Mouse (Mus musculus): Measurements from ENCODE around the gene Dennd1a. TPM values are rescaled to one million over a fixed set of nuclear protein-coding genes. Genes with fewer than 3 reads are reported as not detected.

Gene Dennd1a
- total RNA-seq, 2 experiments from 2014 or later, result 28.4 to 28.5 TPM

- no peak overlapping the region for H3K4me3 ChIP-seq
- H3K27ac ChIP-seq, result no peak overlapping the region
- no peak for TF ChIP-seq CTCF (IDR thresholded peaks at IDR 0.05)
- DNase-seq, result no peak
- intact Hi-C loops (cut with DNase I), result no loop called here
Measured at GRCm38 (mm10) chr2:37906261-37906660, 380.9 kb downstream of the Dennd1a start.

- no peak overlapping the region for H3K4me3 ChIP-seq
- no peak for DNase-seq
- no peak for TF ChIP-seq CTCF (IDR thresholded peaks at IDR 0.05)
- intact Hi-C loops (cut with DNase I), result no loop called here
- no peak overlapping the region for H3K27ac ChIP-seq
Measured at GRCm38 (mm10) chr2:37903286-37903685, 383.9 kb downstream of the Dennd1a start.

GRCm38 (mm10) chr2:37883214-37883613 is 404.0 kb downstream of the Dennd1a start:
- Histone ChIP-seq H3K4me3 (no peak overlapping the region), H3K27ac (no peak overlapping the region)
- TF ChIP-seq CTCF (IDR thresholded peaks at IDR 0.05), result no peak
- no peak for DNase-seq
- intact Hi-C loops (cut with DNase I), result no loop called here

- H3K27ac ChIP-seq, result no peak overlapping the region
- TF ChIP-seq CTCF (IDR thresholded peaks at IDR 0.05), result no peak
- no peak overlapping the region for H3K4me3 ChIP-seq
- no peak for DNase-seq
- intact Hi-C loops (cut with DNase I), result no loop called here
Measured at GRCm38 (mm10) chr2:37881262-37881913, 405.8 kb downstream of the Dennd1a start.

GRCm38 (mm10) chr2:37879697-37880096 is 407.5 kb downstream of the Dennd1a start:
- Histone ChIP-seq H3K27ac (no peak overlapping the region), H3K4me3 (no peak overlapping the region)
- intact Hi-C loops (cut with DNase I), result no loop called here
- no peak for TF ChIP-seq CTCF (IDR thresholded peaks at IDR 0.05)
- no peak for DNase-seq

- no peak for DNase-seq
- intact Hi-C loops (cut with DNase I), result no loop called here
- Histone ChIP-seq H3K27ac (no peak overlapping the region), H3K4me3 (no peak overlapping the region)
- no peak for TF ChIP-seq CTCF (IDR thresholded peaks at IDR 0.05)
Measured at GRCm38 (mm10) chr2:37872791-37873190, 414.4 kb downstream of the Dennd1a start.

- H3K27ac ChIP-seq, result no peak overlapping the region
- no peak overlapping the region for H3K4me3 ChIP-seq
- intact Hi-C loops (cut with DNase I), result no loop called here
- no peak for TF ChIP-seq CTCF (IDR thresholded peaks at IDR 0.05)
- no peak for DNase-seq
Measured at GRCm38 (mm10) chr2:37869628-37870027, 417.6 kb downstream of the Dennd1a start.

GRCm38 (mm10) chr2:37867387-37867786 is 419.8 kb downstream of the Dennd1a start:
- no peak overlapping the region for H3K27ac ChIP-seq
- H3K4me3 ChIP-seq, result no peak overlapping the region
- no peak for TF ChIP-seq CTCF (IDR thresholded peaks at IDR 0.05)
- DNase-seq, result no peak
- intact Hi-C loops (cut with DNase I), result no loop called here

- intact Hi-C loops (cut with DNase I), result no loop called here
- H3K4me3 ChIP-seq, result no peak overlapping the region
Measured at GRCm38 (mm10) chr2:37857472-37857871, 429.7 kb downstream of the Dennd1a start.

GRCm38 (mm10) chr2:37856955-37857354 is 430.2 kb downstream of the Dennd1a start:
- no peak for DNase-seq
- no peak overlapping the region for H3K27ac ChIP-seq
- no peak for TF ChIP-seq CTCF (IDR thresholded peaks at IDR 0.05)
- intact Hi-C loops (cut with DNase I), result no loop called here
- H3K4me3 ChIP-seq, result no peak overlapping the region

More at GRCm38 (mm10) chr2:37857472-37857871, 429.7 kb downstream of the Dennd1a start:
- TF ChIP-seq CTCF (IDR thresholded peaks at IDR 0.05), result no peak
- H3K27ac ChIP-seq, result no peak overlapping the region
- no peak for DNase-seq

GRCm38 (mm10) chr2:37855226-37855625 is 432.0 kb downstream of the Dennd1a start:
- no peak for TF ChIP-seq CTCF (IDR thresholded peaks at IDR 0.05)
- intact Hi-C loops (cut with DNase I), result no loop called here
- H3K4me3 ChIP-seq, result no peak overlapping the region
- DNase-seq, result no peak
- no peak overlapping the region for H3K27ac ChIP-seq

- intact Hi-C loops (cut with DNase I), result no loop called here
- TF ChIP-seq CTCF (IDR thresholded peaks at IDR 0.05), result no peak
- H3K4me3 ChIP-seq, result no peak overlapping the region
- no peak overlapping the region for H3K27ac ChIP-seq
- no peak for DNase-seq
Measured at GRCm38 (mm10) chr2:37853878-37854435, 433.2 kb downstream of the Dennd1a start.

- TF ChIP-seq CTCF (IDR thresholded peaks at IDR 0.05), result no peak
- DNase-seq, result no peak
- Histone ChIP-seq H3K4me3 (no peak overlapping the region), H3K27ac (no peak overlapping the region)
- intact Hi-C loops (cut with DNase I), result no loop called here
Measured at GRCm38 (mm10) chr2:37850626-37851025, 436.6 kb downstream of the Dennd1a start.

- intact Hi-C loops (cut with DNase I), result no loop called here
- peak; percentile 38; the same call in 1 of the 2 replicates for TF ChIP-seq CTCF (IDR thresholded peaks at IDR 0.05)
Measured at GRCm38 (mm10) chr2:37849357-37849756, 437.8 kb downstream of the Dennd1a start.

More at GRCm38 (mm10) chr2:37849357-37849756, 437.8 kb downstream of the Dennd1a start:
- no peak for DNase-seq
- H3K4me3 ChIP-seq, result no peak overlapping the region
- no peak overlapping the region for H3K27ac ChIP-seq
